Mouse (Mus musculus): ENCODE data around the gene Hist2h2ab.
"Not testable (repeated sequence)": the region's sequence is repeated elsewhere in the genome, so short reads cannot be mapped to it uniquely, and the experiment has no call there.

Gene Hist2h2ab

DNA sequence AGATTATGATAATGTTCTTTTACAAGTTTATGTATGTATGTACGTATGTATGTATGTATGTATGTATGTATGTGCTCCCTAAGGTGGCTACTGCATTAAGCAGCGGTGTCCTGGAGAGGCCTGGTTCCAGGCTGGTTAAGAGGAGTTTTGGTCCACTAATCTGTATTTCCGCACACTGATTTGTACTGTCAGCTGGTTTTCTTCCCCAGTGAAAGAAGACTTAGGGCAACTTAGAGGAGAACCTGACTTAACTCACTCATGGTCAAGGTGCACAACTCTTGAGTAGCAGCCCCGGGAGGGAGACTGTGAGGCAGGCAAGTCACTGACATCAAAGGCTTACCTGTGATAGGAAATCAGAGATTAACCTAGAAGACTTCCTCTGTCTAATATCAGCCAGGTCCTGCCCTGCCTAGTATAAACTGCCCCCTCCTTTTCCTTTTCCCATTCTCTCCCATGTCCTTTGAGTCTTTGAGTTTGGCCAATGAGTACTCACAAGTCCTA lies 17.2 kb downstream of the Hist2h2ab start:
- DNase-seq (ENCODE audit: extremely low spot score, low spot score) = no peak

DNA sequence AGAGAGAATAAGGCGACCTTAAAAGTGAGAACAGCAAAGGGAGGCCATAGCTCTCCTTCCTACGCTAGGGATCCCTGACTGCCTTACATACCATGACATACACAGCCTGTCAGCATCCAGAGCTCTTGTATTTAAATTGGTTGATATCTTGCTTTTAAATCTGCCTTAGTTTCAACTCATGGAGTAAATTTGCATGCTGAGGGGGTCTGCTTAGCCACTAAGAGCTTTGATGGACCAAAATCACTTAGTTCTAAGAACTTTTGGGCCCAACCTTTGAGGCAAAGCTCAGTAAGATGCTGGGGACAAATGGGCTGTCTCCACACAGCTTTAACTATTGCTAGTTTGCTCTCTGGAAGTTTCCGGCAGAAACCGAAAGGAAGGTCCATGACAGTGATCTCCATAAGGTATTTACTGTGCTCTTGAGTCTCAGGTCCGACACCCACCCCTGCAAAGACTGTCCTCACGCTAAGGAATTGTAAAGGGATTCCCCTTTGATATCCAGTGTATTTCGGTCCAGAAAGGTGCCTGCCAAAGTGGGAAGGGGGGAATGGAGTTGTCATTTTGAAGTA lies 17.8 kb downstream of the Hist2h2ab start:
- peak; percentile 59 for DNase-seq (ENCODE audit: extremely low spot score, low spot score)

DNA sequence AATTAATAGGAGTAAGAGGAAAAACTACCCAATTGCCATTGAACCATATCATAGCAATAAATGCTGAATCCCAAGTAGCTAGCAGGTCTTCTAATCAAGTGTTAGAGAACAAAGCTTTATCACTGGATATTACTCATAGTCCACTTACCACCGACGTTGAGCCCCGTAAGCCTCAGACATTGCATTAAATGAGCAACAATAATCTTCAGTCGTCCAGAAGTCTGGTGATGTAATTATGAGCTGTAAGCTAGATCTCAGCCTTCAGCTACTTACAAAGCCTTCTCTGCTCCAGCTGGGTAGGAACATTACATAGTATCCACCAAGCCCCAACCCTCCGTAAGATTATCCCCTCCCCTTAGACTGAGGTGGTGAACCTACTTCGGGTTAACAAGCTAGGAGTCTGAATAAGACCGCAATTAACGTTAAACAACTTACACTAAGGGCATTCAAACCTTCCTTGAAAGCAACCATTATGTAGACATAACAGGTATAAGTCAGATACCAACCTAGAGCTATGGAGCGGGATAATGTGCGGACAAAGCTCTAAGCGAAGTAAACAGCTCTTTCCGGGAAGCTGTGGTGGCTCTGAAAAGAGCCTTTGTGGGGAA lies 18.3 kb downstream of the Hist2h2ab start:
- DNase-seq (ENCODE audit: extremely low spot score, low spot score) = no peak

DNA sequence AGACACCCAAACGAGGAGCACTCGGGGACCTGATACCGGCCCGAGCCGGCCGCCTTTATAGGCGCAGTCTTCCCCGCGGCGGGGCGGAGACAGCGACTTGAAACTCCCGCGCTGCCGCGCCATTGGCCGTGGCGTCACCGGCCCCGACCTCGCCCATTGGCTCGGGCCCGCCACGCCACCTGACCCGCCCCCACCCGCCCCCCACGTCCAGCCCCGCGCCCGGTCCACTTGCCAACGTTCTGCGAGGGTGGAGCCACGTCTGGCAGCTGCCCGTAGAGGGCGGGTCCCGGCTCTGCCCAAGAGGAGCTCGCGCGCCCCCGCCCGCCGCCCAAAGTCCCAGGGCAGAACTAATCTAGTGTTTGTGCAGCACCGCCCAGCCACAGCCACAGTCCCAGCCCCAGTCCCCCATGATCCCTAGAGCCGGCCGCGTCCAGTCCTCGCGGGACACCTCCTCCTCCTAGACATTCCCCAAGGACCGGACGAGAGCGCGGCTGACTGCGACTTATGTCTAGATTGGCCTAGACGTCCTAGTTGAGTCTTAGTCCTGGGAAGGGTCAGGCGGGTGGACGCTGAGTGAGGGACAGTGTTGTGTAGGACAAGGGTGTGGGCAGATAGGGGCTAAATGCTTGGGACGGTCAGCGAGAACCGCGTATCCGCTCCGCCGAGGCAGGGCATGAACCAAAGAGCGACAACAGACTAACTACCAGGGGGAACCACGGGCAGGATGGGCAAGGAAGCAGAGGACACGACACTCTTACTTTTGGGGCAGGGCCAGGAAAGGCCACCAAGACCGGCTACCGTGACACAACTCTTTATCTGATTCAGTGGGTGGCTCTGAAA lies 19.5 kb downstream of the Hist2h2ab start, which contains the start of gene Hist2h3c2:
Hist2h3c2 (minus strand) TSS at position 174 of the 840 bp plus-strand sequence.
- DNase-seq (ENCODE audit: extremely low spot score, low spot score) = not testable (repeated sequence)

DNA sequence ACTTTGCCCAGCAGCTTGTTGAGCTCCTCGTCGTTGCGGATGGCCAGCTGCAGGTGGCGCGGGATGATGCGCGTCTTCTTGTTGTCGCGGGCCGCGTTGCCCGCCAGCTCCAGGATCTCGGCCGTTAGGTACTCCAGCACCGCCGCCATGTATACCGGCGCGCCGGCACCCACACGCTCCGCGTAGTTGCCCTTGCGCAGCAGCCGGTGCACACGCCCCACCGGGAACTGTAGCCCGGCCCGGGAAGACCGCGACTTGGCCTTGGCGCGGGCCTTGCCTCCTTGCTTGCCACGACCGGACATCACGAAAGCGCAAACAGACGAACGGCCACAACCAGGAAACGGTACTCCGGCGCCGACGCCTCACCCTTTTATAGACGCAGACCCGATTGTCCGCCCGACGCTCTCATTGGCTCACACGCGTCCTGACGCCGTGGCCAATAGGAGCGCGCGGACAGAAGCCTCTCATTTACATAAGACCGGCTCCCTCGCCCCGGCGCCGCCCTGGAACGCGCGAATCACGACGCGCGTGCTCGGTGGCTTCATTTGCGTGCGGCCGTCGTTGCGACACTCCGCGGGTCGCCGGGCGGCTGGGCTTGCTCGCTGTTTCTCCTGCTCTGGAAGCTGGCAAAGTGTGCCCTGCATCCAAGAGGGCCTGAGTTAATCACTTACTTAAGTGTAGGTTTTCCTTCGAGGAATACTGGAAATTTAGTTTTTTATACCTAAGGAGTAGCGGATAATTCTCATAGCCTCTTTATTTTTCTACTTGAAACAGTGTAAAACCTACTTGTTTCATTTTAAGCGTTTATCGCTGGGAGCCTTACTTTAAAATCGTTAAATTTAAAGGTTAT lies 20.5 kb downstream of the Hist2h2ab start, which contains the start of gene Hist2h2aa2:
Hist2h2aa2 (minus strand) TSS at position 328 of the 850 bp plus-strand sequence.
- DNase-seq (ENCODE audit: extremely low spot score, low spot score) = not testable (repeated sequence)

DNA sequence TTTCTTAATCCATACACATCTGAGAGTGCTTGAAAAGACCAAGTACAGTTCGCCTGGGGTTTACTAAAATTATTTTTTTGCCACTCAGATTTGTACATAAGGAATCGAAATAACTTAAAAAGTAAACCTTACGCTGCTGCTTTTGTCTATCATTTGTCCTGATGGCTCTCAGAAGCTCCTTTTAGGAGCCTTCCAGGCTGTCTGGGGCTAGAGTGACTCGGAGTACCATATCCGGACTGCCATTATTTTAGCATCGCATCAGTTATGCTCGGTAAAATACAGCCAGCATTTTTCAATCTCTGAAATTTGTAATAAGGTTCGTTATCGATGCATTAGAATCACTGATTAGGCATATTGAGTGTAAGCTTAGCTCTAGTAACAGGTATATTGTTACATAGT lies 21.1 kb downstream of the Hist2h2ab start:
- no peak for DNase-seq (ENCODE audit: extremely low spot score, low spot score)

DNA sequence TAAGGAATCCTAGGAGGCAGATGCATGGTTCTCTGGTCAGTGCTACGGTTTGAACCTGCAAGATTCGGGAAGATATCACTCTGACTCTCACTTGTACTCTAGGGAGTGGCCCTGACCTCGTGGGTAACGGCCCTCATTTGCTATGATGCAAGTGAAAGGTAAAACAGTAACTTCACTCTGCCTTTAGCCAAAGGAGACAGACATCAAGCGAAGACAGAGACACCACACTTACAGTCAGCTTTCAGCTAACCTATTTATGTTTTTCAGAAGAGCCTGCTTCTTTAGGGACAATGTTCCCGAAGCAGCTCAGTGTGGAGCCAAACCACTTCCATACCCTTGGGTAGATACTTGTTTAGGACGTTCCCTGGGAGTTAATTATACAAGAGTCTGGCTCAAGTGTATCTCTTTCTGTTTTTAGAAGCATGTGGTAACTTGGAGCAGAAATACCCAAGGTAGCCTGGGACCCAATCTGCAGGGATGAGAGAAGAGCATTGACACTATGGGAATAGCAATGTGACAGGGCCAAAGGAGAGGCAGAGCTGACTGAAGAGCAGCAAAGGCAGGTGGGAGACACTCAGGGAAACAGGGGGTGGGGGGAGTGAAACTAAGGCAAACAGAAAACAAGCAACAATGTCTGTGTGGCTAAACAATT lies 24.4 kb downstream of the Hist2h2ab start:
- DNase-seq (ENCODE audit: extremely low spot score, low spot score) = no peak

DNA sequence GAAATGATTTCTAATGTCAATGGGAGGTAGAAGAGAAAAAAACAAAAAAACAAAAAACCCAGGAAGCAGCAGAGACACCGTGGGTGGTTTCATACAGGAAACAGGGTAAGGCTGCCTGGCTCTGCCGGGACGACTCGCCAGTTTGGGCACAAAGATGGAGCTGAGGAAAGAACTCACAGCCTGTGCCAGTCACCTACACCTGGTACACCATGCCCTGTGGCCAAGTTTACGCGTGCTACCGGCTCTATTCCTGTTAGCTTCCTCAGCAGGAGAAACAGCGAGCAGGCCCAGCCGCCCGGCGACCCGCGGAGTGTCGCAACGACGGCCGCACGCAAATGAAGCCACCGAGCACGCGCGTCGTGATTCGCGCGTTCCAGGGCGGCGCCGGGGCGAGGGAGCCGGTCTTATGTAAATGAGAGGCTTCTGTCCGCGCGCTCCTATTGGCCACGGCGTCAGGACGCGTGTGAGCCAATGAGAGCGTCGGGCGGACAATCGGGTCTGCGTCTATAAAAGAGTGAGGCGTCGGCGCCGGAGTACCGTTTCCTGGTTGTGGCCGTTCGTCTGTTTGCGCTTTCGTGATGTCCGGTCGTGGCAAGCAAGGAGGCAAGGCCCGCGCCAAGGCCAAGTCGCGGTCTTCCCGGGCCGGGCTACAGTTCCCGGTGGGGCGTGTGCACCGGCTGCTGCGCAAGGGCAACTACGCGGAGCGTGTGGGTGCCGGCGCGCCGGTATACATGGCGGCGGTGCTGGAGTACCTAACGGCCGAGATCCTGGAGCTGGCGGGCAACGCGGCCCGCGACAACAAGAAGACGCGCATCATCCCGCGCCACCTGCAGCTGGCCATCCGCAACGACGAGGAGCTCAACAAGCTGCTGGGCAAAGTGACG lies 25.6 kb downstream of the Hist2h2ab start, which contains the start of gene Hist2h2aa1:
Hist2h2aa1 (plus strand) TSS at position 495 of the 884 bp plus-strand sequence.
- peak; percentile 79 for DNase-seq (ENCODE audit: extremely low spot score, low spot score)

DNA sequence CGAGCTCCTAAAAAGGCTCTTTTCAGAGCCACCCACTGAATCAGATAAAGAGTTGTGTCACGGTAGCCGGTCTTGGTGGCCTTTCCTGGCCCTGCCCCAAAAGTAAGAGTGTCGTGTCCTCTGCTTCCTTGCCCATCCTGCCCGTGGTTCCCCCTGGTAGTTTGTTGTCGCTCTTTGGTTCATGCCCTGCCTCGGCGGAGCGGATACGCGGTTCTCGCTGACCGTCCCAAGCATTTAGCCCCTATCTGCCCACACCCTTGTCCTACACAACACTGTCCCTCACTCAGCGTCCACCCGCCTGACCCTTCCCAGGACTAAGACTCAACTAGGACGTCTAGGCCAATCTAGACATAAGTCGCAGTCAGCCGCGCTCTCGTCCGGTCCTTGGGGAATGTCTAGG lies 26.4 kb downstream of the Hist2h2ab start:
- DNase-seq (ENCODE audit: extremely low spot score, low spot score) = not testable (repeated sequence)

DNA sequence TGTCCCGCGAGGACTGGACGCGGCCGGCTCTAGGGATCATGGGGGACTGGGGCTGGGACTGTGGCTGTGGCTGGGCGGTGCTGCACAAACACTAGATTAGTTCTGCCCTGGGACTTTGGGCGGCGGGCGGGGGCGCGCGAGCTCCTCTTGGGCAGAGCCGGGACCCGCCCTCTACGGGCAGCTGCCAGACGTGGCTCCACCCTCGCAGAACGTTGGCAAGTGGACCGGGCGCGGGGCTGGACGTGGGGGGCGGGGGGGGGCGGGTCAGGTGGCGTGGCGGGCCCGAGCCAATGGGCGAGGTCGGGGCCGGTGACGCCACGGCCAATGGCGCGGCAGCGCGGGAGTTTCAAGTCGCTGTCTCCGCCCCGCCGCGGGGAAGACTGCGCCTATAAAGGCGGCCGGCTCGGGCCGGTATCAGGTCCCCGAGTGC lies 26.8 kb downstream of the Hist2h2ab start, which contains the start of gene Hist2h3c1:
Hist2h3c1 (plus strand) TSS at position 259 of the 430 bp plus-strand sequence.
- DNase-seq (ENCODE audit: extremely low spot score, low spot score) = not testable (repeated sequence)

DNA sequence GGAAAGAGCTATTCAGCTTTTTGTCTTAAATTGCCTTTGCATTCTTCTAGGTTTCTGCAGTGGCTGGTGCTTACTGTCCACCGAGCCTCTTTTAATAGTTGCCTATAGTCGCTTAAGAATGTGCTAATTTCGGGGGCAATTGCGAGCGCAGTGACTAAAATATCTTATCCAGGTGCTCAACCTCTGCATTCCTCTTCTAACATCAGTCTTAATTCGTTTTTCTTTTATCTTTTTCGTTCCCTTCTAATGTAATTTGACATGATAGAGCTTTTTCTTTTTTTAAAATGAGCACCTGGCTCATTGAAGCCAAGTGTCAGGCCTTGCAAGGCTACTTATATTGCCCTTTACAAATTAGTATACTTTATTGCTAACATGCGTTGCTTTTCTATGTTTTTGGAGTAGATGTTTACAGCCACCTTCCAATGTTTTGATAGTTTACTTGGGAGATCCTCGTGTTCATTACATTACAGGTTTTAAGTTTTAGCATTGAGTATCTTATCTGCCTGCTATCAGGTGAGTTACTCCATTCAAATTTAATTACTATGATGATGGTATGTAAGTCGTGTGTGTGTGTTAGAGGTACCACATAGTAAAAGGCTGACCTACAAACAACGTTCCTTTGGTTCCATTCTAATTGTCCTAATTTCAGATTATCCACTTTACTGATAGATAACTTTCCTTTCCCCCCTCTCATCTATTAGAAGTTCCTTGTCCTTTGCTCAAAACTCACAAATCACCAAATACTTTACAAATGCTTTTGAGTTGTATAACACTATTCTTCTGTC lies 27.9 kb downstream of the Hist2h2ab start:
- no peak for DNase-seq (ENCODE audit: extremely low spot score, low spot score)

DNA sequence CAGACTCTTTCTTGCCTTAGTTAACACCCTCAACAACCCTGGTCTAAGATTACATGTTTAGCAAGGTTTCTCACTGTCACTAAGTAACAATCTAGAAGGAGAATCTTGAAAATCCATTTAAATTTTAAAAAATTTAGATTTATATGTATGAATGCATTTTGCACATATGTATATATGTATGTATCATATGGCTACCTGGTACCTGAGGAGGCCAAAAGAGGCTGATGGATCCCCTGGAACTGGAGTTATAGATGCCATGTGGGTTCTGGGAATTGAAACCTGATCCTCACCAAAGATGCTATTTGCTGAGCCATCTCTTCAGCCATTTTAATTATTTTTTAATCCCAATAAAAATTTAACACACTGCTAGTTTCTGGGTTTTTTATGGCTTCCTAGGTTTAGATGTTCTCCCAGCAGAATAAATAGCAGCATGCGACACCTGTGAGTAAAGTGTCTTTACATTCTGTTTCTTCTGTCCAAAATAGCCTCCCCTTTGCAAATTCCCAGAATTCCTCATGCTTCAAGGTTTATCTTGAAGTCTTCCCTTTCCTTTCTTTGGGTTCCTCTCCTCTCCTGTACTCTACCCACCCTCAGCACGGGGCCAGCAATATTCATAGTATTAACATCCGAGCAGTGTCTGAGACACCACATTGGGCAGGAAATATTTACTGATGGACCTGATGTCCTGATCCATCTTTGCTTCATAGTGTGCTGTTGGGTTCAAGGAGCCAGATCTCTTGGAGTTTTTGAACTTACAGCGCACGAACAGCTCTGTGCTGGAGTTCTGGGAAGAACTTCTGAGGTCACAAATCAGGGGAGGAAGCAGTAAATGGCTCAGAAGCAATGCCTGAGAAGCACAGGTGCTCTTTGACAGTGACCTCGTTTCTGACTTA lies 28.7 kb downstream of the Hist2h2ab start:
- no peak for DNase-seq (ENCODE audit: extremely low spot score, low spot score)

DNA sequence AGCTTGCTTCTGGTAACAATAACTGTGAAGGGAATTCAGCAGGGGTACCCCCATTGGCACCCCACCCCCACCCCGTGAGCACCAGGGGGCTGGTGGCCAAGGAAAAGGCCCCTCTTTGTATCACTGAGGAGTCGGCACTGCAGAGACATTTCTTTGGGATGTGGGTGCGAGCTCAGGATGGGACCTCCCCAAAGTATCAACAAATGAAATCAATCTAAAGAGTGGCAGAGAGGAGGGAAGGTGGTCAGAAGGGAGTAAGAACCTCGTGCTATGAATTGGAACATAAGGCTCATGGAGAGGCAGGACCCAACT lies 29.3 kb downstream of the Hist2h2ab start:
- DNase-seq (ENCODE audit: extremely low spot score, low spot score) = no peak

DNA sequence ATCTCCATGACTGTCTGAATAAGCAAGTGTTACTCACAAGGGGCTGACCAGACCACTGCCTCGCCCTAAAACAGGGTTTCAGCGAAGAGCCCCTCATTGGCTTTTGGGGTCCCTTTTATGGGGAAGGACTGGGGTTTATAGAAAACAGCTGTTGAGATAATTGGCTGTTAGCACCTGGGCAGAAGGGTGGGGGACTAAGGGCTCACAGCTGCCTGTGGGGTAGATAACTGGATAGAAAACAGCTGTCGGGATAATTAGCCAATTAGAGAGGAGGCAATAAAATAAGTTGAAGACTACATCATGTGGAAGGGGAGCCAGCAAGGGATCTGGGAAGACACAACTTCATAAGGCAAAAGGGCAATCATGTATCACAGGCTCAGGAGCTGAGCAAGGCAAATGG lies 31.2 kb downstream of the Hist2h2ab start:
- no peak for DNase-seq (ENCODE audit: extremely low spot score, low spot score)

DNA sequence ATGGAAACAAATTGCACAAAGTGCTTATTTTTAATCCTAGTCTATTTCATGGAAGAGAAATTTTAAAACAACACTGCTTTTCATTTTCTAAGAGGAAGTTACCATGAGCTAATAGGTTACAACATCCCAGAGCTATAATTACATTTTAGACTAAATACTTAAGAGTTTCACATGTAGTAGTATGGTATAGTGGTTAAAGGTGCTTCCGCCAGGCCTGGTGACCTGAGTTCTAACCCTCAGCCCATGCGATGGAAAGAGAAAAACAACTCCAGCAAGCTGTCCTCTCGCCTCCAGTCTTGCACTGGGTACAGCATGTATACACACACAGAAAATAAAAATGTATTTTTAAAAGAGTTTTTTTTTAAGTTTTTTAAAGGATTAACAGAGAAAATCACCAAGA lies 32.1 kb downstream of the Hist2h2ab start:
- no peak for DNase-seq (ENCODE audit: extremely low spot score, low spot score)

DNA sequence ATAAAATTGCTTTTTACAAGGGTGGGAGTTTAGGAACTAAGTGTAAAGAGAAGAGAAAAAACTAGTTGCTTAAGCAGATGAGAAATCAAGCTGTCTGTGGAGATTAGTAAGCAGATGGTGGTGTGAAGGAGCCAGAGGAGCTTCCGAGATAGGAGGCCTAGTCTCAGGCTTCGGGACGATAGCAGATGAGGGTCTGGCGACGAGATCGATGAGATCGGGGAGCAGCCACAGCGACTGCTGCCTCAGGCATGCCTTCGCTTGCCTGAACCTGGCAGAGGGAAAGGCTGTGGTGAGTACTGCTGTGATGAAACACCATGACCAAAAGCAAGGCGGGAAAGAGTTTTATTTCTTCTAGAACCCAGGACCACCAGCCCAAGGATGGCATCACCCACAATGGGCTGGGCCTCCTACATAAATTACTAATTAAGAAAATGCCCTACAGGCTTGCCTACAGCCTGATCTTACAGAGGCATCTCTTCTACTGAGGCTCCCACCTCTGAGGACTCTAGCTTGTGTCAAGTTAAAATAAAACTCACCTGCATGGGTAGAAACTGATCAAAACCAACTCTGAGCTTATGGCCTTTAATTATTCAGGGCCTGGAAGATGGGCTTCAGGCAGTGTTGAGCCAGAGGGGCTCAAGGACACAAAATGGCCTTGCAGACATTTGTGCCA lies 35.2 kb downstream of the Hist2h2ab start:
- DNase-seq (ENCODE audit: extremely low spot score, low spot score) = no peak

DNA sequence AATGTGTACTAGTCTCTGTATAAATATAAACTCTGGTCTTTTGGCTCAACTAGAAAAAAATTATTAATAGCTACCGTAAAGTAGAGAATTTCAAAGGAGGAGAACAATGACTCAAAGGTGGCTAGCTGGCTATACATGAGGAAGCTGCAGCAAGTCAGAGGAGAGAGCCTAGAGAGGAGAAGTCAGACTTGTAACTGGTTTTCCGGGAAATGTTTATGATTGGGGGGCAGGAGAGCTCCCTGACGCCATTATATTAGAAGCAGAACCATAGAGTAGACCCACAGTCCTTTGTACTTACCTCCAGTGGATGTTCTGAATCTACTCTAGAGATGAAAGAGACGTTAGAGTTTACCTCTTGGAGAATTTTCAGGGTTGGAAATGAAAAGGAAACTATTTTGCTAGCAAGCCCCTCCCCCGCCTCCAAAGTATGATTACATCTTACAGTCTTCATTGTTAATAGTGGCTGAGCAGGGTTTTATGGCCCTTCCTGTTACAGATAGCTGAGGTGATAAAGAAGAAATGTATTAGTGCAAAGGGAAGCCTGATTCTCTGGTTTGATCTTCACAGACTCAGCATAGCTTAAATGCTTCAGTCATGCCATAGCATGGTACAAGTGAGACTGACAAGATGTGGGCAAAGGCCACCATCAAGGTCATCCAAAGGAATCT lies 36.4 kb downstream of the Hist2h2ab start:
- DNase-seq (ENCODE audit: extremely low spot score, low spot score) = no peak
